Mouse (Mus musculus) 3T3-L1 (cell line): ENCODE results near the gene Mef2d.
A peak's percentile ranks its signal among the peaks of the same experiment; 100 is the strongest.

Experiments used
- DNase-seq: peaks from one replicate; pipeline ENCODE4 v3.0.0-alpha.2; 2015; ENCODE audit warnings: low read depth, low spot score

Mef2d gene

DNA sequence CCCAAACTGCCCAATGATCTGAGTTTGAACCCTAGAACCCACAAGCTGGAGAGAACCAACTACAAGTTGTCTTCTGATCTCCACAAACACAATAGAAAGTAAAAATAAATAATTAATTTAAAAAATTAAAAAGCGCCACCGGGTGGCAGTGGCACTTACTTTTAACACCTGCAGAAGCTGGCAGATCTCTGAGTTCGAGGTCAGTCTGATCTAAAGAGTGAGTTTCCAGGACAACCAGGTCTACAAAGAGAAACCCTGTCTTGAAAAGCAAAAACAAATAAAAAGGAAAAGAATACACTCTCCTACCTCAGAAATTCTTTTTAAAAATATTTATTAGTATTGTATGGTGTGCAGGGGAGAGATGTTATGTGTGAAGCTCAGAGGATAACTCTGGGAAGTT lies 4.4 kb upstream of the Mef2d start:
- DNase-seq = peak; percentile 65

DNA sequence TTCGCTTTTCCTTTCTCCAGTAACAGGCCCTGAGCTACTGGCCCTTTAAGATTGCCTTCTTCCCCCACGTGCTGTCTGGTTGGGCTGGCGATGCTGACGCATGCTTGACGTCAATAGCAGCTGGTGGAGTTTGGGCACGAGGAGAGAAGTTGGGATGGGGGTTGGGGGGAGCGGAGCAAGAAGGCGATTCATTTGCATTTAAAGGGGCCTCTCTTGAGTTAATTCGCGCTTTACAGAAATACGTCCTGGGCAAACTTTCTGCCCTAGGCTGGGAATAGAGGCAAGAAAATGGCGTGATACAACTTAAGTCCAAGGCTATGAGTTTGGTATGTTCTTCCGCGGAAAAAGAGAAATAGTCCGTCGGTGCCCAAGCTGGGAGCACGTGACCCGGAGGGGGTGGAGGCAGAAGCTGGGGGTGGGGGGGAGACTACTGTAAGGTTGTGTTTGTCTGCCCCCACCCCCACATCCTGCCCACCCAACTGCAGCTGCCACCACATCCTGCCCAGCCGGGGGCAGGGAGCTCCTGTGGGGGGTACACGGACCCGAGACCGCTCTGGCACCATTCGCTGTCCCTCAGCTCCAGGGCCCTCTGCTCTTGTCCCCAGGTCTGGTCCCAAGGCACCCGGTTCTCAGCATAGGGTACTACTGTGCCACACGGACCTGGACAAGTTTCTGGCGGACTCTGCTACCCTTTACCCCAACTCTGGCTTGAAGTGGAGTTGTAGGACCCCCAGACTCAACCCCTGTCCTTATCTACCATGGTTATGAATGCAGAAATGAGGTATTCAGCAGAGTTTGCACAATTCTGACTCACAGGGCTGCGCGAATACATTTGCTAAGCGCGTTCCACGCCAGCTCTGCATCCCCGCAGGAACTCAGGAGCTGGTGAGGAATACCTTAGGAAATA lies 3.6 kb upstream of the Mef2d start:
- peak; percentile 97 for DNase-seq

- peak; percentile 52 for DNase-seq
These were observed 2.7 kb upstream of the Mef2d start for GRCm38 (mm10) chr3:88139243-88140177.

- DNase-seq = peak; percentile 82
These were observed 1.8 kb upstream of the Mef2d start for GRCm38 (mm10) chr3:88140178-88140902.

GRCm38 (mm10) chr3:88140903-88141430 lies 1.2 kb upstream of the Mef2d start:
- no peak for DNase-seq

DNA sequence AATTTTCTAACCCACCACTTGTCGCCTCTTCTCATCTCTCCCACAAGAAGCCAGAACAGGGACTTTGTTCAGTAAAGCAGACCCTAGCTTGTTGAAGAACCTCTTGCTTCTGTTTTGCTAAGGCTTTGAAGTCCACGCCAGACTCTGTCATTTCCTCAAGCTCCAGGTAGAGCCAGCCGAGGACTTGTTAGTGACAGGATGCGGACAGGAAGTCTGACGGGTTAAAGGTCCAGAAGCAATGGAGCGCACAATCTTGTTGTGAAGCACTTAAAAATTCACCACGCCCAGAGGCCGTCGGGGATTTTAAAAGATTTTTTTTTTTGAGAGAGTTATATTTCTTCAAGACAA lies 759 bp upstream of the Mef2d start:
- no peak for DNase-seq

GRCm38 (mm10) chr3:88142546-88142915 lies 359 bp downstream of the Mef2d start:
- DNase-seq = no peak

- DNase-seq = peak; percentile 83
These were observed 972 bp downstream of the Mef2d start for GRCm38 (mm10) chr3:88142916-88143771.

- peak; percentile 37 for DNase-seq
These were observed 1.9 kb downstream of the Mef2d start for GRCm38 (mm10) chr3:88143961-88144486.

DNA sequence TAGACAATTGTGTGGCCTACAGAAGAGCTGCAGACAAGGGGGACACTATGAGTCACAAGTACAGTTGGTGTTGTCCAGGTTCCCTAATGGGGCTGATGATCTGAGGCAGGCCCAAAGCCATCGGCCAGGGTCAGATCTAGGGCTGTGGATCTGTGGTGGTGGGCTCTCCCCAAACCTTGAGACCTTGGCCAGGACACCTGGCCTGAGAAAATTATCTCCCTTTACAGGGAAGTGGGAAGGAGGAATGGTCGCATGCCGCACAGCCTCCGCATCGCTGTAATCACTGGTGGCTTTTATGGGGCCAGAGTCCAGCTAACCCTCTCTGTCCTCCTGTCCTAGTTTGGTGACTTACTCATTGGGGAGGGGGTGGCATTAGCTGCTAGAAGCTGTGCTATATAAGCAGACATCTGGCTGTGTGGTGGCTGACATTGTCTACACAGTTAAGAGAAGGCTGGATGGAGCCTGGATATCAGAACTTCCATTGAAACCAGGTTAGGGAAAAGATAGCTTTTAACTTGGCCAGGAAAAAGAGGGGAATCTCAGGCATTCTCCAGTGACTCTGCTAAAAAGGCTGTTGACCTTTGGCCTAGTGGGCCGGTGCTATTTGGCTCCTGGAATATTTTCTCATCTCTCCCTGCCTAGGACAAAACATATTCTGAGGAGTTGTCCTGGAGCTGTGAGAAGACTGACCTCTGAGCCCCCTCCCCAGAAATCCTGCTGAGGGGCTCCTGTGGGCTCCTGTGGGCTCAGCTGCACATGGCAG lies 2.7 kb downstream of the Mef2d start:
- peak; percentile 45 for DNase-seq

GRCm38 (mm10) chr3:88145411-88145782 lies 3.2 kb downstream of the Mef2d start:
- peak; percentile 74 for DNase-seq

DNA sequence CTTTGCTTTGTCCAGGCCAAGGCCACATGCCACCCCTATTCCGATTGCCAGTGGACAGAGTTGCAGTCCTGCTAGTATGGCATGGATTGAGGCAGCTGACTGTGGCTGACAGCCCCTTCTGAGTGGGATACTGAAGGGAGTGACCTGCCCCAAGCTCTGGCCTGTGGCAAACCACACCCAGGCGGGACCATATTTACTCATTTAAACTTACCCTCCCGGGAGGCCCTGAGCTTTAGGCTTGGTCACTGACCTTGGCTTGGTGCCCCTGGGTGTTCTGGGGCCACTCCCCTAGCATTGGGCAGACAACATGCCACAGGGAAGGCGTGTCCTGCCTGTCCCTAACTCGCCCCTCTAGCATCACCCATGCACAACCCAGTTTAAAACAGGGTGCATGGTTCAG lies 3.8 kb downstream of the Mef2d start:
- DNase-seq = peak; percentile 56

DNA sequence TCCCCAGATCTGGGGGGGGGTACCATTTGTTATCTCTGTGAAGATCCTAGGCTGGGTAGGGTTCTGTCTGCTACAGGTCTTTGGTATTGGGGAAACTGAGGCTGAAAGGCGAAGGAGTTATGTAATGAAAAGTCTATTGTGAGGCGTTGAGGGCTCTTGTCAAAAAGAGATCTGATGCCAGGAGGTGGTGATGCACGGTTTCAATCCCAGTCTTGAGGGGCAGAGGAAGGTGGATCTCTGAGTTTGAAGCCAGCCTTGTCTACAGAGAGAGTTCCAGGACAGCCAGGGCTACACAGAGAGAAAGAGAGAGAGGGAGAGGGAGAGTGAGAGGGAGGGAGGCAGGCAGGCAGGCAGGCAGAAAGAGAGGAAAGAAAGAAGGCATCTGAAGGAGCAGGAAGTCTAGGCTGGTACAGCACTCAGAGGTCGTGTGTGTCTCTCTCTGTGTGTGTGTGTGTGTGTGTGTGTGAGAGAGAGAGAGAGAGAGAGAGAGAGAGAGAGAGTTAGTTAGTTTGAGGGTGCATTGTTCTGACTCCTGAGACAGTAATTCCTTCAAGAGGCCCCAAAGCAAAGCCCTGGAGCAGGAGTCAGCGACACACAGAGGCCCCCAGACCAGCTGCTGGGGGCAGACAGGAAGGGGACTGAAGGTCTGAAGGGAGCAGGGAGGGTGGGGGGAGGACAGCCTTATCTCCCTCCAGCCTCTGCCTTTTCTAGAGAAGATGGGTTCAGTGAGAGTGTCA lies 4.4 kb downstream of the Mef2d start:
- DNase-seq = no peak

- DNase-seq = no peak
These were observed 5.3 kb downstream of the Mef2d start for GRCm38 (mm10) chr3:88147444-88147843.

GRCm38 (mm10) chr3:88147866-88148265 lies 5.7 kb downstream of the Mef2d start:
- DNase-seq = no peak

DNA sequence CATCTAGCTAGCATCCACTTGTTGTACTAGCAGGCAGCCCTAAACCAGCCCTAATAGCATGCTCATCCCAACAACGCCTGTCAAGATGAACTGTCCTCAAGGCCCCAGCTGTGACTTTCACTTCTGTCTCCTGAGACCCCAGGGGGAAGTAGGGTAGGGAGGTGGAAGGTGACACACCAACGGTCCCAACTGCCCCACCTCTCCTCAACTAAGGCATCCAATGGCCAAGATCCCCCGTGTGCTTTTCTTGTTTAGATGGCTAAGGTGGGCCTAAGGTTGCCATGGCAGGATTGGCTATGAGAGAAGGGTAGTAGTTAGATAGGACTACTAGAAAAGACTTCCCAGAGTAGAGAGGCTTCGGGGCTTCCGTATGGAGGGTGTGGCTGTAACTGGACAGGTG lies 6.2 kb downstream of the Mef2d start:
- no peak for DNase-seq

DNA sequence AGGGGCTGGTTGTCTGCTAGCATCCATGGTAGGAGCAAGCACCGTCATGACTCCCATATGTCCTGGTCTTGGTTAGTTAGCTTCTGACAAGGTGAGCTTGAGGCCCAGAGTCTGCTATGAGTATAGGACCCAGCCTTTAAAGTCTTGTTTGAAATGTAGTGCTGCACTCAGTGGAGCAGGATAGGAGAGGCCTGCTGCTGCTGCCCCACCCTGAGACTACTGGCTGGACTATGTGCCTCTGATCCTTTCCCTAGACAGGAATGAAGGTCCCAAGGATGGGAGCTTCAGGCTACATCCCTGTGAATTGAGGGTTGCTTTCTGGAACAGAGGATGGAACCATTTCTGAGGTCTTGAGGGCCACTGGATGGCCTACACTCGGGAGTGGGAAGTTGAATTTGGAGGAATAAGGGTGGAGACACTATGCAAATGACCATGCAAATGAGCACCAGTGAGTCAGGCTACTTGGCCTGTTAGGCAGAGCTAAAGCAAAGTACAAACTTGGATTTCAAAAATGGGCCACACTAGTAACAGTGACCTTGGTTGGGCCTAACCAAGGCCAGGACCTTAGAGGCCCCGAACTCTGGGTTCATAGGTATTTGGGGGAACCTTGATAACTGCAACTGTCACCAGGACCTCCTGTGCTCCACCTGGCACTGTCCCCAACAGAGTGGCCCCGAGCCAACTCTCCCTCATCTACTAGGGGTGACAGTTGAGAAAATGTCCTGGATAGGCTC lies 6.8 kb downstream of the Mef2d start:
- DNase-seq = peak; percentile 65

DNA sequence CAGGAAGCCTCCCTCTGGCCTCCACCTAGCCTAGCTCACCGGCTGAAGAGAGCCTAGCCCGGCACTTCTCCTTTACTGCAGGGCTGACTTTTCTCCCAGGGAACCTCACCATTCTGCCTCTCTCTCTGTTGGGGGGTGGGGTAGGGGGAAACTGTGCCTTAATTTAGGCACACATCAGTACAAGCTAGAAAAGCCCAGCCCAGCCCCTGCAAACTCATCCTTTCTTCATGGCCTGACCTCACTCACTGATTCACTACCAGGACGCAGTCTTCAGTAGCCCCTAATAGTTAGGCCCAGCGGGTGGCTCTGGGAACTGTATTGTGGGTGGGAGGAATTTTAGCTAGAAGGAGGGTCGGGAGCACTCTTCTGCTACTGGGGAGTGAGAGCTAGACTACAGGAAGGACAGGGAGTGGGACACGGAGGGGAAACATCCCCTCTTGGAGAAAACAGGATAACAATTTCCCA lies 7.4 kb downstream of the Mef2d start:
- DNase-seq = no peak
